Mouse (Mus musculus): ENCODE measurements around the gene Olfr1290.

The Olfr1290 gene

DNA sequence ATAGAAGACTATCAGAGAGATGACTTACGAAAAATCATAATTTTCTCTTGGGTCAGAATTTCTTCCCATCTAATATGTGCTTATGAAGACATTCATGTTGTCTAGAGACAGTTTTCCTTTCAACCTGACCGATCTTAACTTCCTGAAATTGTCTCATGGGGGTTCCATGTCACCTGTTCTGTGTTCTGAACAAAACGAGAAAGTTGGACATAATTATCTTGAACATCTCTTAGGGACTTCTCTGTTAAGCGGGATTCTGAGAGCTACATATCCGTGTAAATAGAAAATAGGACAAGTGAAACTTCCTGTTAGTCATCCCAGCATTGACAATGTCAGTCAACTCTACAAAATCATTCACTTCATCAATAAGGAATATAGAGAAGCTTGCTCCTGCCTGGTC is at the start of gene Olfr1290:
Olfr1290 (minus strand) TSS at position 101 of the 400 bp plus-strand sequence.
- in situ Hi-C loops (cut with MboI; ENCODE audit: low sequenced_read_pairs) = no loop called here

DNA sequence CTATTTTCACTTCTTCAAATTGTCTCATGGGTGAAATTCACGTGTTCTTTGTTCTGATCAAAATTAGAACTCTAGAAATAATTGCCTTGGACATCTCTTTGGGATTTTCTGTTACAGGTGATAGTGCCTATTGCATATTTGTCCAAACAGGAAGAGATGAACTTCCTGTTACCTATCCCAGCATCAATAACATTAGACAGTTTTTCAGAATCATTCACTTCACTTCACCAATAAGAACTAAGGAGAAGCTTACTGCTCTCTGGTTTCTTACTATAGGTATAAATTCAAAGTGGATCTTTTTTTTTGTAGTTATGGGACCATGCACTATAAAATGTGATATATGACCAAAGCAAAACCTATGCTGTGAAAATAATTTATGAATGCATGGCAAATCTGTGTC is 46.6 kb upstream of the Olfr1290 start, which contains the start of gene Olfr1294:
Olfr1294 (minus strand) TSS at position 101 of the 400 bp plus-strand sequence.
- in situ Hi-C loops (cut with MboI; ENCODE audit: low sequenced_read_pairs) = no loop called here

DNA sequence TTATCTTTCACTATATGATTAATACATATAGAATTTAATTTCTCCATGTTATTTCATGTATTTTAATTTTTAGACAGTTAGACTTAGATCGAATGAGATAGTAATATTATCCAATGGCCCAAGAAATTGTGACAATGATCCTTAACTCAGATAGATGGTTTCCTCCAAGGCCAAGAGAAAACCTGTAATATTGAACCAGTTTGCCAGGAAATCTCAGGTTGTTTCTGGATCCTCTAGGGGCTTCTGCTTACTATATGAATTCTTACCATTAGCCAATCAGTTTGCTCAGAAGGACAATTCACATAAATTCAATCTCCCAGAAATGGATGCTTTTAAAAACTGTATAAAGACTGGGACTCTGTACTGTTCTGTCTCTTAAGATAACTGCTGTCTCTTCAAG is 31.3 kb upstream of the Olfr1290 start, which contains the start of gene Olfr1293-ps:
Olfr1293-ps (plus strand) TSS at position 301 of the 400 bp plus-strand sequence.
- in situ Hi-C loops (cut with MboI; ENCODE audit: low sequenced_read_pairs) = no loop called here

DNA sequence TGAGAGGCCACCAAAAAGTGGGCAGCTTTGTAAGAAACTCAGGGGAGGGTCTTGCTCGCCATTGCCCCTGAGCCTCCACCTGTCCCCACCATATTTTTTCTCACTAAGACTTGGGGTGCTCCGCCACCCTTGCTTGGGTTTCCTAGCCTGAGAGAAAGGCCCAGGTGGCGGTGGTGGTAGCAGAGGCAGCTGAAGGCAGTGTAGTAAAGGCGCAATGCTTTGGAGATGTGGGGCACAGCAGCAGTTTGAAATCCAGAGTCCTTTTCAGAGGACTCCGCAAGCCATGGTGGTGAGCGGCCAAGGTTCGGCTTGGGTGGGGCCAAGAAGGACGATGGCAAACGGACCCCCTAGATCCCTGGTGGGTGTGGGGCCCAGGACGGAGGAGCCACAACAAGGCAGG is 23.8 kb upstream of the Olfr1290 start:
- in situ Hi-C loops (cut with MboI; ENCODE audit: low sequenced_read_pairs) = no loop called here

DNA sequence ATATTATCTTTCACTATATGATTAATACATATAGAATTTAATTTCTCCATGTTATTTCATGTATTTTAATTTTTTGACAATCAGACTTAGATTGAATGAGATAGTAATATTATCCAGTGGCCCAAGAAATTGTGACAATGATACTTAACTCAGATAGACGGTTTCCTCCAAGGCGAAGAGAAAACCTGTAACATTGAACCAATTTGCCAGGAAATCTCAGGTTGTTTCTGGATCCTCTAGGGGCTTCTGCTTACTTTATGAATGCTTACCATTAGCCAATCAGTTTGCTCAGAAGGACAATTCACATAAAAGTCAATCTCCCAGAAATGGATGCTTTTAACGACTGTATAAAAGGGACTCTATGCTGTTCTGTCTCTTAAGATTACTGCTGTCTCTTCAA is 3.3 kb upstream of the Olfr1290 start, which contains the start of gene Olfr1291-ps1:
Olfr1291-ps1 (plus strand) TSS at position 301 of the 400 bp plus-strand sequence.
- in situ Hi-C loops (cut with MboI; ENCODE audit: low sequenced_read_pairs) = no loop called here

DNA sequence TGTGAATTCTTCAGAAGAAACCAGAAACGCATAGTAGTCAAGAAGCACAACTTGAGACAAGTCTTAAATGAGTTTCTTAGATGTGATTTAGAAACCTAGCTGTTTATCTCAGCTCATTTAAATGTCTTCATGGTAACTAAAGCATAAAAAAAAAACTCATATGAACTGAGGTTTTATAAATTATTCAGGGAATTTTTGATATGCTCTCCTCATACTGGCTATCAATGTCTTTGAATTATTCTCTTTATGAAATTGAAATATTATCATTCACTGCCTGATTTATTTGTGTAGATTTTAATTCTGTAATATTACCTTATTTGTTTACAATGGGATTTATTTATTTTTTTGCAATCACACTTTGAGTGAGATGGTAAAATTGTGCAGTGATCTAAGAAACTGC is 13.1 kb downstream of the Olfr1290 start, which contains the start of gene Olfr1289:
Olfr1289 (plus strand) TSS at position 301 of the 400 bp plus-strand sequence.
- in situ Hi-C loops (cut with MboI; ENCODE audit: low sequenced_read_pairs) = no loop called here

DNA sequence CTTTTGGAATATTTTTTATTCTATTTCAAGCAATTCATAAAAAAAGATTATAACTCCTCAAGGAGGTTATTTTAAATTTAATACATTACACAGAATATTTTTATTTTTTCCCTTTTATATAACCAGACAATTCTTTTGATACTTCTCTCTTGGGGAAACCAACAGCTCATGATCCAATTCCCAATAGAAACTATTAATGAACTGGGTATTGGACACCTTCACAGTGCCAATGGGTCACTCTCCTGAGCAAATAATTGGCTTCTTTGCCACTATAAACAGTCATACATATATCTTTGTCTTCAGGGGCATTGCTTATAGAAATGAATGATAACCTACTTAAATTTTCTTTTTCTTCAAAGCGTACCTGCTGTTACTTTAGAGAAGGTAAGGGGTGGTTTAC is 19.8 kb downstream of the Olfr1290 start, which contains the start of gene Olfr1288:
Olfr1288 (plus strand) TSS at position 301 of the 400 bp plus-strand sequence.
- in situ Hi-C loops (cut with MboI; ENCODE audit: low sequenced_read_pairs) = no loop called here

DNA sequence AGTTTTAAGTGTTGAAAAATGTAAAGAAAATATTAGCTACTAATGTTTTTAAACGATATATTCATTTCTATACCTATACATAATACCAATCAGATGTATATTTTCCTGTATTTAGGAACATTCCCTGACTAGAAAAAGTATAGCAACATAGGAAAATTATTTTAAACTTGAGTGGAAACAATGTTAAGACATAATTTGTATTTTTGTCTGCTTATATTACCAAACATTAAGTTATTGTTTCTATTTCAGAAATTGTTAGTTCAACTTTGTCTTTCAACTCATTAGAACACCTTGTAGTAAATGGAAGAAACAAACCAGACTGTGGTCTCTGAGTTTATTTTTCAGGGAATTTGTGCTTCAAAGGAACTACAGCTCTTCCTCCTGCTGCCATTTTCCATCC is 44.8 kb downstream of the Olfr1290 start, which contains the start of gene Olfr1287:
Olfr1287 (plus strand) TSS at position 301 of the 400 bp plus-strand sequence.
- in situ Hi-C loops (cut with MboI; ENCODE audit: low sequenced_read_pairs) = no loop called here
